In genomic region chr9:119792505-119792904, GRCm38 (mm10) we compare ENCODE assay signal across 9 mouse cellular contexts. TPM values are rescaled to one million over a fixed set of nuclear protein-coding genes. Genes with fewer than 3 reads are reported as not detected.
DNase-seq lines count a peak whose midpoint lies in the region; ATAC-seq and TF ChIP-seq lines count a peak whose summit lies in the region.
"Had no signal": no experiment of that assay in that cellular context is flagged by ENCODE, and none has a peak within 500 bp of the region (broad histone marks: within the 10 kb centered on the region; RNA-seq: fewer than 3 reads in every experiment).

No protein-coding gene starts in this region.

- TF ChIP-seq POLR2A in testis, adult 2 months (IDR thresholded peaks at IDR 0.05; ENCODE audit: control insufficient read depth, low read depth, low read length), result no peak

- peak; percentile 78 for TF ChIP-seq CTCF in testis, adult 2 months (IDR thresholded peaks at IDR 0.05; ENCODE audit: control insufficient read depth, insufficient read depth, insufficient replicate concordance, low read depth, low read length)

- no peak overlapping the region for H3K27ac ChIP-seq in testis, adult 2 months (ENCODE audit: control insufficient read depth, insufficient read depth, low read depth, low read length)
- H3K27ac ChIP-seq: embryonic facial prominence, embryonic 13.5 days had no signal

- H3K4me3 ChIP-seq in testis, adult 2 months (ENCODE audit: control insufficient read depth, low read depth, low read length), result peak overlapping the region; percentile 12; the same call in 1 of the 2 replicates
- H3K4me3 ChIP-seq: embryonic facial prominence, embryonic 13.5 days had no signal

- no peaks in the 10 kb centered on the region for H3K36me3 ChIP-seq in testis, adult 2 months (ENCODE audit: control insufficient read depth, insufficient read depth, low read length)
- H3K36me3 ChIP-seq: embryonic facial prominence, embryonic 13.5 days had no signal

- peak; percentile 34 to 48 for DNase-seq in cerebellum, postnatal 14 days
- DNase-seq in left cerebral cortex, postnatal 4 days, result peak; percentile 56
- no peak for DNase-seq in left cerebral cortex, adult 8-10 months (ENCODE audit: low spot score in 2 of 2)
- peak; percentile 10 for DNase-seq in embryo, embryonic 9.5 days (ENCODE audit: extremely low spot score)
- no peak for DNase-seq in urinary bladder, adult 18-20 months (ENCODE audit: low spot score in 2 of 2)

- no peak for ATAC-seq in cerebellum, adult (ENCODE audit: insufficient number of reproducible peaks, low FRiP score, low TSS enrichment)
- ATAC-seq in megakaryocyte progenitor cell, adult 5-6 weeks (replicated peaks; ENCODE audit: poor library complexity), result no peak; the same call in none of the 2 replicates

- no peaks in the 10 kb centered on the region for H3K4me1 ChIP-seq in testis, adult 2 months (ENCODE audit: control insufficient read depth, insufficient read depth, low read length)
- H3K4me1 ChIP-seq: embryonic facial prominence, embryonic 13.5 days had no signal

- intact Hi-C loops in left cerebral cortex, postnatal 4 days (cut with DNase I), result no loop called here

- no peaks in the 10 kb centered on the region for H3K27me3 ChIP-seq in testis, adult 2 months (ENCODE audit: control insufficient read depth, insufficient read depth, low read length)
- H3K27me3 ChIP-seq: embryonic facial prominence, embryonic 13.5 days had no signal

RNA-seq across cellular contexts. Expression of gene Scn11a, which starts 32.8 kb away (rescaled TPM):
- under 1 TPM; 0.24 to 0.38 TPM for total RNA-seq in left cerebral cortex, postnatal 4 days (2021)
- total RNA-seq in left cerebral cortex, adult 8-10 months (2022), result under 1 TPM; 0.15 to 0.27 (median 0.16) TPM
- polyA plus RNA-seq in testis, adult 2 months (2012; rRNA removed), result 0.20 and 0.26 TPM in 2 replicates
- total RNA-seq in megakaryocyte progenitor cell, adult 5-6 weeks (2015), result not detected in 2 replicates
- total RNA-seq in megakaryocyte progenitor cell, adult 5-6 weeks (2017), result not detected in 2 replicates
- polyA plus RNA-seq: embryonic facial prominence, embryonic 13.5 days had no signal

Comparison
In these comparisons a context has a peak if more than half of its experiments do, and no peak if none do; other contexts are left out.
1. DNase-seq: peak in cerebellum, postnatal 14 days (2 of 2), left cerebral cortex, postnatal 4 days (single experiment) and embryo, embryonic 9.5 days (single experiment); none in left cerebral cortex, adult 8-10 months (0 of 2) and urinary bladder, adult 18-20 months (0 of 2).